Mouse (Mus musculus) lung, embryonic 16.5 days (tissue): ENCODE data around the gene Cenpu. TPM values are rescaled to one million over a fixed set of nuclear protein-coding genes. Genes with fewer than 3 reads are reported as not detected.

Source experiments
- ATAC-seq: fragments of 200-750 bp; cut with Nextera tagmentation; 2 replicates; pipeline ENCODE4 v1.8.0; 2017; ENCODE audit warnings: low read depth, mild to moderate bottlenecking, moderate library complexity
- H3K27ac ChIP-seq: fragments of 300-500 bp; sonication (generic); 2 replicates; pipeline ENCODE4 v1.5.1; 2014; ENCODE audit warnings: mild to moderate bottlenecking, control low read depth, low read length
- H3K27me3 ChIP-seq: fragments of 300-500 bp; sonication (generic); 2 replicates; pipeline ENCODE4 v1.6.1; 2014; ENCODE audit warnings: low read depth, low read length, mixed read lengths; ENCODE audit not compliant: control insufficient read depth, insufficient read depth
- H3K36me3 ChIP-seq: fragments of 300-500 bp; sonication (generic); 2 replicates; pipeline ENCODE4 v1.6.1; 2014; ENCODE audit warnings: low read length; ENCODE audit not compliant: control insufficient read depth, insufficient read depth
- H3K4me1 ChIP-seq: fragments of 300-500 bp; sonication (generic); replicated peaks from 2 replicates; pipeline ENCODE4 v1.6.1; 2014; ENCODE audit warnings: low read length, mixed read lengths; ENCODE audit not compliant: control insufficient read depth, insufficient read depth
- H3K4me2 ChIP-seq: fragments of 300-500 bp; sonication (generic); 2 replicates; pipeline ENCODE4 v1.6.1; 2014; ENCODE audit warnings: low read depth, low read length, control low read depth
- H3K4me3 ChIP-seq: fragments of 300-500 bp; sonication (generic); 2 replicates; pipeline ENCODE4 v1.5.1; 2014; ENCODE audit warnings: mild to moderate bottlenecking, low read length, control low read depth
- H3K9ac ChIP-seq: fragments of 300-500 bp; sonication (generic); 2 replicates; pipeline ENCODE4 v1.6.1; 2014; ENCODE audit warnings: low read length, control low read depth
- H3K9me3 ChIP-seq: fragments of 300-500 bp; sonication (generic); 2 replicates; pipeline ENCODE4 v1.6.1; 2016; ENCODE audit warnings: low read length; ENCODE audit not compliant: control insufficient read depth
- WGBS: fragments of 180-500 bp; shearing (Covaris S2); extraction: QIAGEN DNeasy Blood & Tissue Kit; methylation state at CpG from one replicate; pipeline ENCODE4 v1.1.7; 2014; 5-methylcytosine and 5-hydroxymethylcytosine counted together
- polyA plus RNA-seq: library from polyadenylated mRNA; unstranded; fragments of >200 nt; fragmentation: Nextera tagmentation; extraction: Ambion mirVana; gene quantifications from 2 replicates; pipeline ENCODE4 v1.2.1, GENCODE M21; 2015

The Cenpu gene
- polyA plus RNA-seq, 1 experiment from 2014 or later = 22.3 TPM

DNA sequence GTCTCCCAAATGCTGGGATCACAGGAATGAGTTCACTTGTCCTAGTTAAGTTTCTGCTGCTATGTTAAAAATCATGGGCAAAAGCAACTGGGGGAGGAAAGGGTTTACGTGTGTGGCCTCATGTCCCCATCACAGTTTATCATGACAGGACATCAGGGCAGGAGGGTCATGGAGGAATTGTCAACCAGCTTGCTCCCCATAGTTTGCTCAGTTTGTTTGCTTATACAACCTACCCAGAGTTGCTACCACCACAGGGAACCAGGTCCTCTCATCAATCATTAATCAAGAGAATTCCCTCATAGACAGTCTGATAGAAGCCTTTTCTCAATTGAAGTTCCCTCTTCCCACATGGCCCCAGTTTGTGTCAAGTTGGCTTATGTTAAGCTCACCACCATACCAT is 37.8 kb upstream of the Cenpu start:
- Histone ChIP-seq H3K27ac (no peak overlapping the region), H3K27me3 (no peaks in the 10 kb centered on the region), H3K9me3 (no peaks in the 10 kb centered on the region), H3K9ac (no peak overlapping the region), H3K36me3 (no peaks in the 10 kb centered on the region), H3K4me2 (no peak overlapping the region), H3K4me1 (0 out of 2 replicates have a peak, but pooled peaks cover 2% of the 10 kb centered on the region), H3K4me3 (no peak overlapping the region)
- 66% methylated on average over 1 of the region's 1 CpGs for WGBS
- no peak for ATAC-seq

DNA sequence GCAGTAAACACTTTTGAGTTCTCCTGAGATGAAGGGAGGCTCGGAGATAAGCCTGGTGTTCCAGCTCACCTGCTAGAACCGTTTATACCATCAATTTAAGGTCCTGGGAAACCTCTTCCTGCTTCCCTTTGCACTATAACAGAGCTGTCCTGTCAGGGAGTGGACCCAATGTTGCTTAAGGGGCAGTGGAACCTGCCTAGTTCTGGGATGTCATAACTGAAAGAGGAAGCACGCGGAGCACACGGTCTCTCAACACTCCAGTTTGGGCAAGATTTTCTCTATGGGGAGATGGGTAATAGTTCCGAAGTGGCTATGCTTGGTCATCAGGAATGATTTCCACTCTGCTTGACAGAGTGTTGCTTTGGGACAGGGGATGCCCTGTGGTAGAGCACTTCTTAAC is 31.2 kb upstream of the Cenpu start:
- Histone ChIP-seq H3K9ac (no peak overlapping the region), H3K4me1 (no peaks in the 10 kb centered on the region), H3K4me3 (no peak overlapping the region), H3K9me3 (no peaks in the 10 kb centered on the region), H3K27me3 (no peaks in the 10 kb centered on the region), H3K27ac (no peak overlapping the region), H3K4me2 (no peak overlapping the region), H3K36me3 (no peaks in the 10 kb centered on the region)
- 77% methylated on average over 6 of the region's 6 CpGs for WGBS
- ATAC-seq = no peak

DNA sequence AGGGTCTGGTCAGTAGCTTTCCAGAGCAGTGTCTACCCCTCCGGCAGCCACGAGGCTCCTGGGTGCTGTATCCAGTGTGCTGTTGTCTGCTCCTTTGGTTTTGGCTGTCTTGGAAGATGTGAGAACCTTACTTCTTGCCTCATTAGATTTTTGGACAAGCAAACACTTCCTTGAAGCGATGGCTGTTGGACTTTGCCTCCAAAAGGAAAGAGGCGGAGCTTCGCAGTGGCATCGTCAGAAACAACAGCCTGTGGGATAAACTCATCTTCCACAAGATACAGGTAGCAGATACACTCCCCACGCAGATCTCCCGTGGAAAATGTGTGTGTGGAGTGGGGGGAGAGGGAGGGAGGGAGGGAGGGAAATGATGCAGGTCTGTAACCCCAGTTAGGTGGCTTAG is 25.7 kb upstream of the Cenpu start:
- Histone ChIP-seq H3K9me3 (no peaks in the 10 kb centered on the region), H3K9ac (no peak overlapping the region), H3K36me3 (no peaks in the 10 kb centered on the region), H3K4me3 (no peak overlapping the region), H3K4me2 (no peak overlapping the region), H3K27ac (no peak overlapping the region), H3K27me3 (no peaks in the 10 kb centered on the region), H3K4me1 (peaks cover 2% of the 10 kb centered on the region; the same call in 1 of the 2 replicates)
- no peak for ATAC-seq
- WGBS = 86% methylated on average over 8 of the region's 8 CpGs

DNA sequence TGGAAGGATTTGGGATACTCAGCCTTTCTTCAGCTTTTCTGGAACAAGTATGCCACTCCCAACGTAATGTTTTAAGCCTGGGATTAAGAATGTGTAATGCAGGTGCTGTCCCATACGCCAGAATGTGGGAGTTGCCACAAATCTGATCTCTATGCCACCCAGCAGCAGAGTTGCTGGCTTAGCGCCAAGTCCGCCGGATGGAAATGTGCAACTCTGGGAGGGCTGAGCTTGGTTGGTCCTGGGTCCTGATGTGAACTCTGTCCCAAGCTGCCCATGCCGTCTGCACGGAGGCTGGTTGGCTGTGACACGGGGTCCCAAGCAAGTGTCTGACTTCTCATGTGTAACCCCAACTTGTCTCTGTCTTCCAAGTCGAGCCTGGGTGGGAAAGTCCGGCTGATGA is 25.0 kb upstream of the Cenpu start:
- Histone ChIP-seq H3K27me3 (no peaks in the 10 kb centered on the region), H3K9me3 (no peaks in the 10 kb centered on the region), H3K36me3 (no peaks in the 10 kb centered on the region), H3K4me1 (peaks cover 2% of the 10 kb centered on the region; the same call in 1 of the 2 replicates), H3K9ac (no peak overlapping the region), H3K4me3 (no peak overlapping the region), H3K27ac (no peak overlapping the region), H3K4me2 (no peak overlapping the region)
- 49% methylated on average over 10 of the region's 10 CpGs for WGBS
- peak; percentile 23; the same call in 1 of the 2 replicates for ATAC-seq

DNA sequence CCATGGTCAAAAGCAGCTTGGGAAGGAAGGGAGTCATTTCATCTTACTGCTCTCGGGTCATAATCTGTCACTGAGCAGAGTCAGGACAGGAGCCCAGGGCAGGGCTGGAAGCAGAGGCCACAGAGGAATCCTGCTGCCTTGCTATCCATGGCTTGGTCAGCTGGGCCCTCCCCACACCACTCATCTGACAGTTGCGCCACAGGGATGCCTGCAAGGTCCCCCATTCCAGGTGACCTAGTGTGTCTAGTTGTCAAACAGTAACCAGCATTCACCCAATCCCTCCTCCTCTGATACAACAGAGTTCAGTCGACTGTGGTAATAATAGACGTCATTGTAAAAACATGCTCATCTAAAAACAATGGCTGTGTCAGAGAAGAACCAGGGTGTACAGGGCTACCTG is 22.3 kb upstream of the Cenpu start:
- H3K36me3 ChIP-seq = no peaks in the 10 kb centered on the region
- WGBS = 69% methylated on average over 4 of the region's 4 CpGs

DNA sequence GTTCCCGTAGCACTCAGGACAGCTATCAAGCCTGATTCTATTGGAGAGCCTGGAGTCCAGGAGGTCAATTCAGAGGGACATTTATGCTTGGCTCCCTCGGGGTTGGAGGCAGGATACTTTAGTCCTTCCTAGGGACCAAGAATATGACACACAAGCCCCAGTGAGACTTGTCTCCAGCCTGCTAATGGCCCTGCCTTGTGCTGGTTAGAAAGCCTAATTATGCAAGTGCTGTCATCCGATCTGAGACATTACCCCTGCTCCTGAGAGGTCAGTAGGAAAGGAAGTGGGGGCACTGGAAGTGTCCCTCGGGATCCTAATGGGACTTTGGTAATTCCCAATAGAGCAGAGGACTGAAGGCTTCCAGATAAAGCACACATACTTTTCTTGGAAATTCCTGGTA is 21.3 kb upstream of the Cenpu start:
- no peak for ATAC-seq
- no peaks in the 10 kb centered on the region for H3K27me3 ChIP-seq
- H3K36me3 ChIP-seq = no peaks in the 10 kb centered on the region
- H3K4me2 ChIP-seq = no peak overlapping the region
- no peak overlapping the region for H3K27ac ChIP-seq
- no peak overlapping the region for H3K4me3 ChIP-seq
- no peak overlapping the region for H3K9ac ChIP-seq
- H3K4me1 ChIP-seq = peaks cover 2% of the 10 kb centered on the region; the same call in 1 of the 2 replicates
- no peaks in the 10 kb centered on the region for H3K9me3 ChIP-seq
- 43% methylated on average over 4 of the region's 4 CpGs for WGBS

More for the DNA sequence above, 22.3 kb upstream of the Cenpu start:
- no peak overlapping the region for H3K27ac ChIP-seq
- no peaks in the 10 kb centered on the region for H3K9me3 ChIP-seq
- H3K4me3 ChIP-seq = no peak overlapping the region
- H3K27me3 ChIP-seq = no peaks in the 10 kb centered on the region
- H3K4me1 ChIP-seq = peaks cover 2% of the 10 kb centered on the region; the same call in 1 of the 2 replicates
- ATAC-seq = no peak
- H3K9ac ChIP-seq = no peak overlapping the region
- H3K4me2 ChIP-seq = no peak overlapping the region

DNA sequence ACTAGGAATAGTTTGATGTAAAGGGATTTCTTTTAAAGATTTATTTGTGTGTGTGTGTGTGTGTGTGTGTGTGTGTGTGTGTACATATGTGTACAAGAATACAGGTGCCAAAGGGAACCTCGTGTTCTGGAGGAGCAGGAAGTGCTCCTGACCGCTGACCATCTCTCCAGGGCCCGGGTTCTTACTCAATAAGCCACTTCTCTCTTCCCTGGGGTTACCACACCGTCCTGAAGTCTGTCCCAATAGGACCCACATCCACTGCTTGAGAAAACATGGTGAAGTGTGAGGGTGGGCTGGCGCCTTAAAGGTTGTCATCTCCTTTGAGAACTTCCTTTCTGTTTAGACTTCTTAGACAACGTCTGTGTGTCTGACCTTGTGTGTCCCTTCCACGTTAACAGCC is 17.9 kb upstream of the Cenpu start:
- ATAC-seq = no peak
- Histone ChIP-seq H3K9me3 (no peaks in the 10 kb centered on the region), H3K9ac (no peak overlapping the region), H3K4me1 (no peaks in the 10 kb centered on the region), H3K27ac (no peak overlapping the region), H3K4me3 (no peak overlapping the region), H3K4me2 (no peak overlapping the region), H3K27me3 (no peaks in the 10 kb centered on the region), H3K36me3 (no peaks in the 10 kb centered on the region)
- WGBS = 73% methylated on average over 7 of the region's 7 CpGs

DNA sequence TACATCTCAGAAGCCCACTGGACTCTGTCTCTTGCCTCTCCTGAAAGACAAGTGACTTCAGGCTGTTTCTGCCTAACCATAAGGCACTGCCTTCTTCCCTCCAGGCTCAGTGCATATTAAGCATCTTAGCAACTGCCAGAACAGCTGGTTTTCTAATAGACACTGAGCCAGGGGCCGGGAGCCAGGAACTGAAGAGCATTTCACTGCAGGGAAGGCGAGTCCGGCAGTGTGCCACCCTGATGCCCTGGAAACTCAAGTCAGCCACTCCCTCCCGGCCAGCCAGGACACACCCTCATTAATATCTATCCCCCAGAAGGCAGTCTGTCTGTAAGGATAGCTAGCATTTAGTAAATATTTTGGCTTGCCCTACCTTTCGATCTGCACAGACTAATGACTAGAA is 12.1 kb upstream of the Cenpu start:
- Histone ChIP-seq H3K36me3 (no peaks in the 10 kb centered on the region), H3K9me3 (no peaks in the 10 kb centered on the region), H3K27ac (0 out of 2 replicates have a peak overlapping the region, but pooled peaks have one; percentile 22), H3K4me3 (no peak overlapping the region), H3K4me2 (no peak overlapping the region), H3K27me3 (no peaks in the 10 kb centered on the region), H3K4me1 (peaks cover 13% of the 10 kb centered on the region), H3K9ac (0 out of 2 replicates have a peak overlapping the region, but pooled peaks have one; percentile 24)
- ATAC-seq = peak; percentile 32; the same call in 1 of the 2 replicates
- 31% methylated on average over 5 of the region's 5 CpGs for WGBS

DNA sequence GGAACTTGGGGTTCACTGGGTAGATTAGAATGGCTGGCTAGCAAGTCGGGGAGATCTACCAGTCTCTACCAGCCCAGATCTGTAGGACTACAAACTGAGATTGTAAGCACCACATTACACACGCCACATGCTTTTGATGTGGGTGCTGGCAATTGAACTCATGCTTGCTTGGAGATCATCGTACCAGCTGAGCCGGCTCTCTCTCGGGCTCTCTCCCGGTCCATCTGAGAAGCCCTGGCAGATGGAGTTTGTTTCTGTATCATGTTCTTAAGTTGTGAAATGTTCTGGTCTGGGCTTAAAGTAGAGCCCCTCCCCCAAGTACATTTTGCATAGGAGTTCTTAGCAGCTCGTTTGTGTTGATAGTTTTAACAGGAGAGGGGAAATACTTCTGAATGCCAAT is 8.6 kb upstream of the Cenpu start:
- H3K27me3 ChIP-seq = no peaks in the 10 kb centered on the region
- H3K4me2 ChIP-seq = no peak overlapping the region
- WGBS = 48% methylated on average over 7 of the region's 7 CpGs
- H3K36me3 ChIP-seq = no peaks in the 10 kb centered on the region
- peak overlapping the region; percentile 6; the same call in 1 of the 2 replicates for H3K9ac ChIP-seq
- peak overlapping the region; percentile 13; the same call in 1 of the 2 replicates for H3K27ac ChIP-seq
- peaks cover 21% of the 10 kb centered on the region for H3K4me1 ChIP-seq
- H3K4me3 ChIP-seq = no peak overlapping the region
- peak; percentile 77 for ATAC-seq
- H3K9me3 ChIP-seq = no peaks in the 10 kb centered on the region

DNA sequence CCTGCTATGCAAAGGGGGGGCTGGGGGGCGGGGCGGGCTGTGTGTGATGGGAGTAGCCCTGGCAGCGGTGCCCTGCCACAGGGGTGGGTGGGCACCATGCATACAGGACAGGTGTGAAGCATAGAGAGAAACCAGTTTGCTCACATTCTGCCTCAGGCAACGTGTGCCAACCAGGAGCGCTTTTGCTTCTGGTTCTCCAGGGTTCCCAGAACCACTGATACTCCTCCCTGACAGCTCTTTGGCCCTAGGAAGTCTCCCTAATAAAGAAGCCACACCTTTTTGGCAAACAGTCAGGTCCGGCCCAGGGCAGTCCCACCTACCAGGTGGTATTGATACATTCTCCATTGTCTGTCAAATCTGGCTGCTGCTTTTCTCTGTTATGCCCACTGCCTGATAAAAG is 8.2 kb upstream of the Cenpu start:
- WGBS = 40% methylated on average over 6 of the region's 6 CpGs

More for the DNA sequence above, 8.2 kb upstream of the Cenpu start:
- H3K4me1 ChIP-seq = peaks cover 21% of the 10 kb centered on the region
- no peaks in the 10 kb centered on the region for H3K9me3 ChIP-seq
- no peak overlapping the region for H3K4me2 ChIP-seq
- no peaks in the 10 kb centered on the region for H3K36me3 ChIP-seq
- H3K9ac ChIP-seq = peak overlapping the region; percentile 6; the same call in 1 of the 2 replicates
- H3K4me3 ChIP-seq = no peak overlapping the region
- H3K27me3 ChIP-seq = no peaks in the 10 kb centered on the region
- ATAC-seq = no peak; the same call in 1 of the 2 replicates
- peak overlapping the region; percentile 13; the same call in 1 of the 2 replicates for H3K27ac ChIP-seq
